Mouse (Mus musculus) erythroblast, adult 5-6 weeks (primary cell): ENCODE measurements around the gene Dnhd1. TPM values are rescaled to one million over a fixed set of nuclear protein-coding genes. Genes with fewer than 3 reads are reported as not detected.

Source experiments
- ATAC-seq: replicated peaks from 2 replicates; pipeline ENCODE4 v1.8.0; 2016; ENCODE audit warnings: moderate number of reproducible peaks, mild to moderate bottlenecking, moderate TSS enrichment, inconsistent platforms; ENCODE audit not compliant: poor library complexity, low FRiP score, severe bottlenecking
- total RNA-seq, 2 experiments: library from RNA; stranded (forward) in 1 of 2; stranded (reverse) in 1 of 2; fragments of 150-400 nt in 1 of 2; fragments of 200-764, 138-1000 nt in 1 of 2; gene quantifications; 2 replicates each; pipeline versions ENCODE4 v1.2.3 to v1.2.4; 2015 to 2017; ENCODE audit warnings: low replicate concordance in 2 of 2

Gene Dnhd1
- total RNA-seq, 2 experiments from 2014 or later, result under 0.01 TPM; not detected in 1

DNA sequence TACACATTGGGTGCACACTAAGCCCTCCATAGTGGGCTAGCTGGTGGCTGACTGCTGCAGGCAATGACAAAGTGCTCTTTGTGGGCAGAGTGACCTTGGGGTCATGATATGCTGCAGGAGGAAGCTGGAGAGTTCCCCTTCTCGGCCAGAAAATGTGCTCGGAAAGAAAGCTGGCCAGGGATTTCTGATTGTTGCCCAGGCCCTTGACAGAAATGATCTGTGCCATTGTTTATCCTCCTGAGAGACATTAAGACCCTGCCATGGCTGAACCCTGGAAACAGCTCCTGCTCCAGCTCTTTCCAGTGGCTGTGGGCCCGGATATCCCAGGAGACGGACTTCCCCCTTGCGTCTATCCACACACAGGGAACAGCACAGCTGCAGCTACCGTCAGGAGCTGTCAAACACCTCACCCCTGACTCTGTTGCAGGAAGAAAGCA, 117.1 kb downstream of the Dnhd1 start:
- no peak for ATAC-seq

GRCm38 (mm10) chr7:105769959-105770358, 119.3 kb downstream of the Dnhd1 start:
- ATAC-seq, result no peak

Other genes with a start within 250 kb of the Dnhd1 start
- not detected in 2 replicates for gene Cnga4, start 246.3 kb upstream of the Dnhd1 start, total RNA-seq (2015; ENCODE audit: low replicate concordance)
- 0.42 TPM in 1 of 2 replicates, not detected in the other for gene Cnga4, start 246.3 kb upstream of the Dnhd1 start, total RNA-seq (2017; ENCODE audit: low replicate concordance)
- not detected in 2 replicates for gene Cckbr, start 225.1 kb upstream of the Dnhd1 start, total RNA-seq (2015; ENCODE audit: low replicate concordance)
- not detected in 2 replicates for gene Cckbr, start 225.1 kb upstream of the Dnhd1 start, total RNA-seq (2017; ENCODE audit: low replicate concordance)
- gene Cavin3, start 168.5 kb upstream of the Dnhd1 start, total RNA-seq (2015; ENCODE audit: low replicate concordance), result not detected in 2 replicates
- gene Cavin3, start 168.5 kb upstream of the Dnhd1 start, total RNA-seq (2017; ENCODE audit: low replicate concordance), result not detected in 2 replicates
- gene Smpd1, start 96.5 kb upstream of the Dnhd1 start, total RNA-seq (2015; ENCODE audit: low replicate concordance), result 8.6 and 11.7 TPM in 2 replicates
- 2.0 and 4.4 TPM in 2 replicates for gene Smpd1, start 96.5 kb upstream of the Dnhd1 start, total RNA-seq (2017; ENCODE audit: low replicate concordance)
- gene Apbb1, start 69.2 kb upstream of the Dnhd1 start, total RNA-seq (2015; ENCODE audit: low replicate concordance), result not detected in 2 replicates
- gene Apbb1, start 69.2 kb upstream of the Dnhd1 start, total RNA-seq (2017; ENCODE audit: low replicate concordance), result 4.3 and 8.3 TPM in 2 replicates
- gene Hpx, start 50.7 kb upstream of the Dnhd1 start, total RNA-seq (2015; ENCODE audit: low replicate concordance), result not detected in 2 replicates
- gene Hpx, start 50.7 kb upstream of the Dnhd1 start, total RNA-seq (2017; ENCODE audit: low replicate concordance), result not detected in 2 replicates
- 3.3 and 8.8 TPM in 2 replicates for gene Trim3, start 17.3 kb upstream of the Dnhd1 start, total RNA-seq (2015; ENCODE audit: low replicate concordance)
- 2.6 TPM in 1 of 2 replicates, not detected in the other for gene Trim3, start 17.3 kb upstream of the Dnhd1 start, total RNA-seq (2017; ENCODE audit: low replicate concordance)
- gene Timm10b, start 10.8 kb upstream of the Dnhd1 start, total RNA-seq (2015; ENCODE audit: low replicate concordance), result 5.4 and 13.2 TPM in 2 replicates
- 7.4 and 32.9 TPM in 2 replicates for gene Timm10b, start 10.8 kb upstream of the Dnhd1 start, total RNA-seq (2017; ENCODE audit: low replicate concordance)
- gene Arfip2, start 10.4 kb upstream of the Dnhd1 start, total RNA-seq (2015; ENCODE audit: low replicate concordance), result 0.19 and 2.9 TPM in 2 replicates
- 3.1 and 8.9 TPM in 2 replicates for gene Arfip2, start 10.4 kb upstream of the Dnhd1 start, total RNA-seq (2017; ENCODE audit: low replicate concordance)
- 3.1 and 9.2 TPM in 2 replicates for gene Gm45799, start 10.3 kb upstream of the Dnhd1 start, total RNA-seq (2015; ENCODE audit: low replicate concordance)
- gene Gm45799, start 10.3 kb upstream of the Dnhd1 start, total RNA-seq (2017; ENCODE audit: low replicate concordance), result 0.42 and 5.0 TPM in 2 replicates
- gene Ilk, start 85.8 kb downstream of the Dnhd1 start, total RNA-seq (2015; ENCODE audit: low replicate concordance), result 45.0 and 76.3 TPM in 2 replicates
- gene Ilk, start 85.8 kb downstream of the Dnhd1 start, total RNA-seq (2017; ENCODE audit: low replicate concordance), result 37.0 and 48.2 TPM in 2 replicates
- gene Rrp8, start 86.6 kb downstream of the Dnhd1 start, total RNA-seq (2015; ENCODE audit: low replicate concordance), result 7.3 and 16.7 TPM in 2 replicates
- 2.4 and 26.3 TPM in 2 replicates for gene Rrp8, start 86.6 kb downstream of the Dnhd1 start, total RNA-seq (2017; ENCODE audit: low replicate concordance)
- gene Taf10, start 93.5 kb downstream of the Dnhd1 start, total RNA-seq (2015; ENCODE audit: low replicate concordance), result 71.5 and 113 TPM in 2 replicates
- 44.5 and 58.7 TPM in 2 replicates for gene Taf10, start 93.5 kb downstream of the Dnhd1 start, total RNA-seq (2017; ENCODE audit: low replicate concordance)
- 34.0 and 41.8 TPM in 2 replicates for gene Tpp1, start 101.4 kb downstream of the Dnhd1 start, total RNA-seq (2015; ENCODE audit: low replicate concordance)
- gene Tpp1, start 101.4 kb downstream of the Dnhd1 start, total RNA-seq (2017; ENCODE audit: low replicate concordance), result 14.2 and 19.1 TPM in 2 replicates
- not detected in 2 replicates for gene Dchs1, start 136.8 kb downstream of the Dnhd1 start, total RNA-seq (2015; ENCODE audit: low replicate concordance)
- gene Dchs1, start 136.8 kb downstream of the Dnhd1 start, total RNA-seq (2017; ENCODE audit: low replicate concordance), result 0.17 TPM in 1 of 2 replicates, not detected in the other
- gene Mrpl17, start 160.3 kb downstream of the Dnhd1 start, total RNA-seq (2015; ENCODE audit: low replicate concordance), result 52.9 and 69.0 TPM in 2 replicates
- gene Mrpl17, start 160.3 kb downstream of the Dnhd1 start, total RNA-seq (2017; ENCODE audit: low replicate concordance), result 13.7 and 34.7 TPM in 2 replicates